Mouse (Mus musculus) ovary, adult 10 weeks (tissue): ENCODE measurements around the gene Gja3. TPM values are rescaled to one million over a fixed set of nuclear protein-coding genes. Genes with fewer than 3 reads are reported as not detected.

Source experiments
- polyA plus RNA-seq: library from polyadenylated mRNA; stranded (reverse); fragments of 350-450 nt; fragmentation: Illumina TruSeq; extraction: RNeasy Lipid Tissue Mini Kit (QIAGEN cat#74804); gene quantifications from one replicate; pipeline ENCODE4 v1.2.3, GENCODE M21; 2014

Gene Gja3
- polyA plus RNA-seq: not detected

DNA sequence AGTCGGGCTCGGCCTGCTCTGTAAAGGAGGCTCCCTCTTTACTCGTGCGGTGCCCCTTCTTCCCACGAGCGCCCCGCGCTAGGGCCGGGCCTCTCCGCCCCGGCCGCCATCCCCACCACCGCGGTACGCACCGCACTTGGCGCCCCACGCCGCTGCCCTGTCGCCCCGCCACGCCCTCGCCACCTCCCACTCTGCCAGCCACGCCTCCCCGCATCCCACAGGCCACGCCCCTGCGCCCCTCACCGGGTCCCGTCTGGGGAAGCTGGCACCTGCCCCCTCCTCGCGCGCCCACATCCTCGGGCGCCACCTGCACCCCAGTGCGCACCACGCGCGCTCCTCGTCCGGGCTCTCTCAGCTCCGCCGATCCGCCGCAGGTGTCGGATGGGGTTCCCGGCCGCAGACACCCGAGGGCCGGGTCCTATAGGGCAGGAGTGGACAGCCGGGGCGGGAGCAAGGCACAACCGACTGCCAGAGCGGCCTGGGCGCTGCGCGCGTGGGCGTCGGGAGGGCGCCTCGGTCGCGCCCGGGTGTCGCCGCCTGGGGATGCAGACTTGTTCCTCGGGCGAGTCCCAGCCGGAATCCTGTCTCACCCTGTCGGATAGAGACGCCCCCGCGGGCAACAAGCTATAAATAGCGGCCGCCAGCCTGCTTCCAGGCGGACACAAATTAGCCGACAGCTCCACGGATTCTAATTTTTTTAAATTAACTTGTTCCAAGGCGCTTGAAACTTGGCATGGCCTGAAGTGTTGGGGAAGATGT, at the start of gene Gja3:
TSS of gene Gja3 (minus strand) at position 538 of the 759 bp plus-strand sequence.

DNA sequence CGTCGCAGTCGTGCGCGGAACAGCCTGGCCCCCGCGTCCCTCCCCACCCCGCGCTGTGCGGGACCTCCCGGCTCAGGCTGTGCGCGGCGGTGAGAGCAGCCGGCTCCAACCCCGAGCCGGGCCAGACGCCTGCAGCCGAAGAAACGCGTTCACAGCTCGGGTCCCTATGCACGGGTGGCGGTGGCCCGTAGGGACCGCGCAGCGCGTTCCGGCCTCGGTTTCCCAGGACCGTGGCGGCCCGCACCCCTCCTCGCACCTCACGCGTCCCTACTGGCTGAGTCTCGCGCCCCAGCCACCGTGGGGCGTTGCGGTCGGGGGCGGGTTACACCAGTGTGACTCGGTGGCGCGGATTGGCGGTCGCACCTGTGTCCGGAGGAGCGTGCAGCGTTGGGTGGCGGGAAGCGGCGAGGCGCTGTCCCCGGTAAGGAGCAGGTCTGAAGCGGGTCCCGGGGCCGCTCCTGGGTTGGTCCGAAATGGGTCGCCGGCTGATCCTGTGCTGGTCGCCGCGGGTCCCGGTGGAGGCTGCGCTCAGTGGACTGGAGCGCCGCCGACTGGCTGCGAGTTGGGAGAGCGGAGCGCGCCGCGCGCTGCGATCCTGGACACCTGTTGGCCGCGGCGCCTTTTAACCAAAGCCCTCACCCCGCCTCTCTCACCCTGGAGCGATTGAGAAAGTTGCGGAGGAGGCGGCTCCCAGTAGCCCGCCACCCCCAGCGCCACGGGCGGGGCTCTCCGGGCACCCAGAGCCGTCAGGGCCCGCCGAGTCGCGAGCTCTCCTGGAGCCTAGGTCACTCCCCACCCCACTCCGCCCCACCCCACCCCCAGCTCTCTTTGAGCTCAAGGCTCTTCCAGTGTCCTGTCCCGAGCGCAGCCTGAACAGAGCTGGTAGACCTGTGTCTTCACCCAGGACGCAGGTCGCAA, 46.5 kb upstream of the Gja3 start, which contains the start of gene Gjb2:
TSS of gene Gjb2 (minus strand) at position 597 of the 918 bp plus-strand sequence.

Other genes with a start within 250 kb of the Gja3 start
- gene Zmym5, start 246.4 kb downstream of the Gja3 start, polyA plus RNA-seq: 150 TPM
- 297 TPM for gene Zmym2, start 171.4 kb downstream of the Gja3 start, polyA plus RNA-seq
- gene Gjb2, start 46.6 kb upstream of the Gja3 start, polyA plus RNA-seq: 0.37 TPM
- not detected for gene Gm4491, start 57.8 kb upstream of the Gja3 start, polyA plus RNA-seq
- gene Gjb6, start 75.5 kb upstream of the Gja3 start, polyA plus RNA-seq: not detected